Mouse (Mus musculus): ENCODE measurements around the gene Atp6v0a4.

Atp6v0a4 gene

GRCm38 (mm10) chr6:38081727-38082341 is 42.6 kb downstream of the Atp6v0a4 start:
- DNase-seq (ENCODE audit: extremely low spot score, low read depth, low spot score), result no peak

- DNase-seq (ENCODE audit: extremely low spot score, low read depth, low spot score), result no peak
These were observed 44.0 kb downstream of the Atp6v0a4 start for GRCm38 (mm10) chr6:38080364-38080763.

- DNase-seq (ENCODE audit: extremely low spot score, low read depth, low spot score), result no peak
These were observed 50.8 kb downstream of the Atp6v0a4 start for GRCm38 (mm10) chr6:38073592-38073991.

GRCm38 (mm10) chr6:38072137-38072796 is 52.1 kb downstream of the Atp6v0a4 start:
- DNase-seq (ENCODE audit: extremely low spot score, low read depth, low spot score), result no peak

- DNase-seq (ENCODE audit: extremely low spot score, low read depth, low spot score), result no peak
These were observed 53.1 kb downstream of the Atp6v0a4 start for GRCm38 (mm10) chr6:38071256-38071655.

GRCm38 (mm10) chr6:38066215-38066614 is 58.2 kb downstream of the Atp6v0a4 start:
- peak; percentile 74 for DNase-seq (ENCODE audit: extremely low spot score, low read depth, low spot score)

- no peak for DNase-seq (ENCODE audit: extremely low spot score, low read depth, low spot score)
These were observed 58.8 kb downstream of the Atp6v0a4 start for GRCm38 (mm10) chr6:38065501-38066122.

- no peak for DNase-seq (ENCODE audit: extremely low spot score, low read depth, low spot score)
These were observed 59.3 kb downstream of the Atp6v0a4 start for GRCm38 (mm10) chr6:38065122-38065500.

- DNase-seq (ENCODE audit: extremely low spot score, low read depth, low spot score), result no peak
These were observed 59.8 kb downstream of the Atp6v0a4 start for GRCm38 (mm10) chr6:38064621-38065020.

- no peak for DNase-seq (ENCODE audit: extremely low spot score, low read depth, low spot score)
These were observed 65.6 kb downstream of the Atp6v0a4 start for GRCm38 (mm10) chr6:38058805-38059204.

- DNase-seq (ENCODE audit: extremely low spot score, low read depth, low spot score), result no peak
These were observed 68.7 kb downstream of the Atp6v0a4 start for GRCm38 (mm10) chr6:38055471-38056330.

GRCm38 (mm10) chr6:38049601-38050000 is 74.8 kb downstream of the Atp6v0a4 start:
- no peak for DNase-seq (ENCODE audit: extremely low spot score, low read depth, low spot score)

- no peak for DNase-seq (ENCODE audit: extremely low spot score, low read depth, low spot score)
These were observed 75.4 kb downstream of the Atp6v0a4 start for GRCm38 (mm10) chr6:38048800-38049561.

- DNase-seq (ENCODE audit: extremely low spot score, low read depth, low spot score), result no peak
These were observed 76.4 kb downstream of the Atp6v0a4 start for GRCm38 (mm10) chr6:38048003-38048402.

GRCm38 (mm10) chr6:38046838-38047237 is 77.5 kb downstream of the Atp6v0a4 start, which contains the start of gene Svopl:
TSS of gene Svopl (minus strand) at chr6:38046996.
- DNase-seq (ENCODE audit: extremely low spot score, low read depth, low spot score), result peak; percentile 44

- DNase-seq (ENCODE audit: extremely low spot score, low read depth, low spot score), result no peak
These were observed 91.4 kb downstream of the Atp6v0a4 start for GRCm38 (mm10) chr6:38032801-38033566.

GRCm38 (mm10) chr6:38031924-38032540 is 92.4 kb downstream of the Atp6v0a4 start:
- DNase-seq (ENCODE audit: extremely low spot score, low read depth, low spot score), result no peak

GRCm38 (mm10) chr6:38028205-38028604 is 96.2 kb downstream of the Atp6v0a4 start:
- DNase-seq (ENCODE audit: extremely low spot score, low read depth, low spot score), result no peak

GRCm38 (mm10) chr6:38027771-38028170 is 96.6 kb downstream of the Atp6v0a4 start:
- no peak for DNase-seq (ENCODE audit: extremely low spot score, low read depth, low spot score)

Data from hindlimb bud, embryonic 11.5 days (tissue).